Mouse (Mus musculus) embryonic stem cell, embryonic (primary cell): ENCODE data around the gene Spats1.
"Not testable (repeated sequence)": the region's sequence is repeated elsewhere in the genome, so short reads cannot be mapped to it uniquely, and the experiment has no call there.

ENCODE experiments used
- CTCF ChIA-PET, 4 experiments: fragments of 300-600 bp in 2 of 4; fragments of 350-600 bp in 2 of 4; sonication (Branson Sonifier 250); formaldehyde crosslinking; loops; one replicate each; lab custom pipeline; 2022; ENCODE audit warnings: inconsistent platforms in 2 of 4; lab: Charles Lee
- POLR2A ChIA-PET, 4 experiments: fragments of 300-600 bp in 2 of 4; fragments of 350-600 bp in 2 of 4; sonication (Branson Sonifier 250); formaldehyde crosslinking; loops; one replicate each; lab custom pipeline; 2022; ENCODE audit warnings: antibody characterized with exemption in 4 of 4, inconsistent platforms in 1 of 4; lab: Charles Lee

The Spats1 gene

GRCm38 (mm10) chr17:45473667-45474066, 1.5 kb downstream of the Spats1 start:
- ChIA-PET CTCF (interaction anchor here (0.6 to 4.8 kb wide), 13 partner anchors 11 to 190 kb away, joined by 3 to 24 read pairs (median 5); partner anchors contain the start of gene Aars2 (in 1 of the 4)), POLR2A (interaction anchor here in 3 of 4 experiments (0.6 to 13.8 kb wide), 23 partner anchors 10 to 222 kb away, joined by 3 to 195 read pairs (median 6); partner anchors contain the start of genes Cdc5l (in 3 of the 3), Hsp90ab1 (in 3 of the 3), Aars2 (in 2 of the 3) and Slc35b2 (in 1 of the 3))

GRCm38 (mm10) chr17:45470726-45471125, 4.5 kb downstream of the Spats1 start:
- ChIA-PET POLR2A (interaction anchor here in 3 of 4 experiments (0.5 to 13.8 kb wide), 8 partner anchors 8 to 139 kb away, joined by 3 to 195 read pairs (median 10); partner anchors contain the start of genes Cdc5l (in 1 of the 3), Hsp90ab1 (in 1 of the 3) and Slc35b2 (in 1 of the 3)), CTCF (interaction anchor here in 3 of 4 experiments (0.7 to 3.6 kb wide), 3 partner anchors 8 to 9 kb away, joined by 4 to 13 read pairs (median 5); no protein-coding TSS in a partner anchor)

GRCm38 (mm10) chr17:45468302-45468701, 6.9 kb downstream of the Spats1 start:
- POLR2A ChIA-PET: no interaction called here

GRCm38 (mm10) chr17:45466701-45467100, 8.5 kb downstream of the Spats1 start:
- CTCF ChIA-PET: interaction anchor here in 3 of 4 experiments (0.6 to 1.7 kb wide), 8 partner anchors 8 to 343 kb away, joined by 3 to 4 read pairs (median 3); partner anchors contain the start of genes Aars2 (in 1 of the 3) and Tmem151b (in 1 of the 3)
- POLR2A ChIA-PET: interaction anchor here in 2 of 4 experiments (0.9 to 1.8 kb wide), 3 partner anchors 9 to 29 kb away, joined by 3 to 6 read pairs (median 4); no protein-coding TSS in a partner anchor

More at GRCm38 (mm10) chr17:45468302-45468701, 6.9 kb downstream of the Spats1 start:
- CTCF ChIA-PET: interaction anchor here in 1 of 4 experiments (0.7 kb wide), 1 partner anchor 25 kb away, joined by 10 read pairs; no protein-coding TSS in a partner anchor

GRCm38 (mm10) chr17:45464255-45464654, 11.0 kb downstream of the Spats1 start:
- POLR2A ChIA-PET: interaction anchor here in 1 of 4 experiments (0.7 to 1.5 kb wide), 4 partner anchors 9 to 120 kb away, joined by 3 to 4 read pairs (median 3); partner anchors contain the start of gene Spats1

GRCm38 (mm10) chr17:45462506-45462905, 12.7 kb downstream of the Spats1 start:
- CTCF ChIA-PET: interaction anchor here (0.6 to 2.8 kb wide), 64 partner anchors 8 to 682 kb away, joined by 3 to 29 read pairs (median 4); partner anchors contain the start of genes Spats1 (in 3 of the 4), Aars2 (in 2 of the 4), Cdc5l (in 2 of the 4) and Tmem151b (in 2 of the 4)
- POLR2A ChIA-PET: interaction anchor here (0.6 to 3.2 kb wide), 31 partner anchors 9 to 664 kb away, joined by 3 to 41 read pairs (median 4); partner anchors contain the start of genes Cdc5l (in 4 of the 4) and Spats1 (in 1 of the 4)

More at GRCm38 (mm10) chr17:45464255-45464654, 11.0 kb downstream of the Spats1 start:
- CTCF ChIA-PET: interaction anchor here in 1 of 4 experiments (1.0 kb wide), 1 partner anchor 11 kb away, joined by 3 read pairs; the partner anchor contains the start of gene Spats1

- CTCF ChIA-PET: interaction anchor here in 3 of 4 experiments (0.5 to 1.2 kb wide), 4 partner anchors 7 to 127 kb away, joined by 3 to 4 read pairs (median 3); no protein-coding TSS in a partner anchor
- POLR2A ChIA-PET: interaction anchor here (0.9 to 4.8 kb wide), 18 partner anchors 10 to 143 kb away, joined by 3 to 41 read pairs (median 6); partner anchors contain the start of genes Cdc5l (in 4 of the 4), Spats1 (in 2 of the 4), Aars2 (in 1 of the 4) and Hsp90ab1 (in 1 of the 4)
These were observed 16.2 kb downstream of the Spats1 start for GRCm38 (mm10) chr17:45459062-45459461.

GRCm38 (mm10) chr17:45458516-45458915, 16.7 kb downstream of the Spats1 start:
- ChIA-PET POLR2A (interaction anchor here (0.8 to 4.8 kb wide), 27 partner anchors 8 to 144 kb away, joined by 3 to 38 read pairs (median 5); partner anchors contain the start of genes Aars2 (in 3 of the 4), Cdc5l (in 3 of the 4), Spats1 (in 3 of the 4) and Hsp90ab1 (in 1 of the 4)), CTCF (interaction anchor here in 2 of 4 experiments (0.5 to 1.2 kb wide), 9 partner anchors 8 to 413 kb away, joined by 3 to 5 read pairs (median 3); partner anchors contain the start of gene Aars2 (in 1 of the 2))

GRCm38 (mm10) chr17:45457487-45457886, 17.7 kb downstream of the Spats1 start:
- CTCF ChIA-PET: interaction anchor here in 1 of 4 experiments (0.9 to 1.2 kb wide), 3 partner anchors 8 to 59 kb away, joined by 3 read pairs; no protein-coding TSS in a partner anchor
- POLR2A ChIA-PET: interaction anchor here (0.7 to 4.8 kb wide), 16 partner anchors 8 to 123 kb away, joined by 3 to 38 read pairs (median 6); partner anchors contain the start of genes Cdc5l (in 3 of the 4), Aars2 (in 1 of the 4), Slc35b2 (in 1 of the 4) and Spats1 (in 1 of the 4)

GRCm38 (mm10) chr17:45456260-45457152, 18.7 kb downstream of the Spats1 start:
- CTCF ChIA-PET: interaction anchor here in 1 of 4 experiments (1.0 kb wide), 1 partner anchor 8 kb away, joined by 3 read pairs; no protein-coding TSS in a partner anchor
- POLR2A ChIA-PET: interaction anchor here (0.6 to 4.8 kb wide), 15 partner anchors 7 to 151 kb away, joined by 3 to 38 read pairs (median 4); partner anchors contain the start of genes Cdc5l (in 3 of the 4) and Spats1 (in 2 of the 4)

- CTCF ChIA-PET: not testable (repeated sequence)
- POLR2A ChIA-PET: interaction anchor here in 3 of 4 experiments (0.8 to 4.1 kb wide), 8 partner anchors 18 to 136 kb away, joined by 3 to 20 read pairs (median 4); partner anchors contain the start of genes Cdc5l (in 2 of the 3) and Spats1 (in 2 of the 3)
These were observed 19.4 kb downstream of the Spats1 start for GRCm38 (mm10) chr17:45455783-45456182.

GRCm38 (mm10) chr17:45454794-45455193, 20.4 kb downstream of the Spats1 start:
- POLR2A ChIA-PET: interaction anchor here in 3 of 4 experiments (0.5 to 2.1 kb wide), 5 partner anchors 10 to 106 kb away, joined by 3 to 8 read pairs (median 5); partner anchors contain the start of gene Cdc5l (in 3 of the 3)
- CTCF ChIA-PET: interaction anchor here in 2 of 4 experiments (0.5 to 0.6 kb wide), 2 partner anchors 79 to 113 kb away, joined by 3 read pairs; no protein-coding TSS in a partner anchor

GRCm38 (mm10) chr17:45452271-45452670, 22.9 kb downstream of the Spats1 start:
- ChIA-PET CTCF (no interaction called here), POLR2A (interaction anchor here in 3 of 4 experiments (0.6 to 10.2 kb wide), 6 partner anchors 9 to 23 kb away, joined by 3 to 116 read pairs (median 3); partner anchors contain the start of gene Cdc5l (in 2 of the 3))

- ChIA-PET POLR2A (interaction anchor here (0.5 to 10.2 kb wide), 27 partner anchors 8 to 421 kb away, joined by 3 to 116 read pairs (median 5); partner anchors contain the start of genes Cdc5l (in 4 of the 4), Aars2 (in 1 of the 4) and Hsp90ab1 (in 1 of the 4)), CTCF (interaction anchor here in 2 of 4 experiments (0.6 to 1.6 kb wide), 7 partner anchors 8 to 20 kb away, joined by 3 to 9 read pairs (median 3); partner anchors contain the start of gene Cdc5l (in 1 of the 2))
These were observed 25.1 kb downstream of the Spats1 start for GRCm38 (mm10) chr17:45450153-45450552.

GRCm38 (mm10) chr17:45449586-45449985, 25.6 kb downstream of the Spats1 start:
- ChIA-PET POLR2A (interaction anchor here (0.7 to 10.2 kb wide), 30 partner anchors 8 to 151 kb away, joined by 3 to 116 read pairs (median 5); partner anchors contain the start of genes Cdc5l (in 4 of the 4), Hsp90ab1 (in 3 of the 4) and Aars2 (in 1 of the 4)), CTCF (interaction anchor here in 2 of 4 experiments (0.7 to 1.6 kb wide), 4 partner anchors 9 to 20 kb away, joined by 3 to 5 read pairs (median 4); no protein-coding TSS in a partner anchor)

- ChIA-PET CTCF (interaction anchor here in 3 of 4 experiments (0.5 to 1.1 kb wide), 3 partner anchors 15 to 1443 kb away, joined by 3 to 11 read pairs (median 3); partner anchors contain the start of gene Tbcc (in 1 of the 3)), POLR2A (interaction anchor here in 3 of 4 experiments (0.7 to 10.2 kb wide), 8 partner anchors 11 to 120 kb away, joined by 3 to 116 read pairs (median 3); partner anchors contain the start of genes Cdc5l (in 3 of the 3) and Aars2 (in 1 of the 3))
These were observed 28.2 kb downstream of the Spats1 start for GRCm38 (mm10) chr17:45447063-45447462.
